Mouse (Mus musculus): ENCODE measurements at regions not wholly inside any gene's neighbourhood (a gene's known extent, or its start where the extent isn't known, plus 50 kb on each side); places are given as distances from the start of the nearest gene placed in this dataset.

DNA sequence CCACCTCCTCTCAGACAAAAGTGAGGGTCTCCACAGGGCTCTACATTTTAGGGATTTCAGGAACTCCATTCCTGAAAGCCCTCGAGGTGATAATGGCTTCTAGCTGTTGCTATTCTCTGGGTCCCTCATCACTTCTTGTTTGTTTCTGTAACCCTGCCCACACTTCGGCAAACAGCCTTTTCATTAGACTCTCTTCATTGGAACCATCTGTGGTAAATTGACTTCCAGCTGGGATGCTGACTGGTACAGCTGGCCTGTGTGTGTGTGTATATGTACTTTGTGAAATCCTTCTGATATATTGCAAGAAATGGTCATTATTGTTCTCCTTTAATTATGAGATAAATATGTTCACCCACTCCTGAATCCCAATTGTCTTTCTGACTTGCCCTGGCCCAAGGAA, 50.3 kb downstream of the Gm10192 start:
- H3K4me3 ChIP-seq (replicated peaks): no peak overlapping the region
- H3K27me3 ChIP-seq: no peaks in the 10 kb centered on the region
- no peaks in the 10 kb centered on the region for H3K9me3 ChIP-seq
- no peak for ATAC-seq (ENCODE audit: low FRiP score)
- H3K4me1 ChIP-seq: no peaks in the 10 kb centered on the region
- no peaks in the 10 kb centered on the region for H3K36me3 ChIP-seq (replicated peaks)
- no peak overlapping the region for H3K4me2 ChIP-seq
- no peak overlapping the region for H3K27ac ChIP-seq
- H3K9ac ChIP-seq: no peak overlapping the region
- WGBS: 41% methylated on average over 2 of the region's 2 CpGs

DNA sequence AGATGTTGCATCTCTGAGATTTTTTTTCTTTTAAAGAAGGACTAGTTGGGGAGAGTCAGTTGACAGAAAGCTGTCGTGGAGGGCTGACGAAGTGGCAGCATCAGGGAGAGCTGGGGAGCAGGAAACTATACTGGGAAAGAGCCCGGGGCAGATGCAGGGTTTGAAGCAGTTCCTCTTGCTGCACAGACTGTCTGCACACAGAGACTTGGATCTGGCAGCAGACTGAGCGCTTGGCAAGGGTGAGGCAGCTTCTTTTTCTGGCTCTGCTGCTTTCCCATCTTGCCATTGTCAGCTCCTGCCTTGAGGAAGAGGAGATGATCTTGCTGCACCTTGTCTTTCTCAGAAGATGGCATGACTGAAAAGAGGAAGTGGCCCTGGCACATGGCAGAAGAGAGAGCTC, 55.2 kb downstream of the Gm10192 start:
- Histone ChIP-seq H3K4me2 (no peak overlapping the region), H3K9me3 (no peaks in the 10 kb centered on the region), H3K27ac (no peak overlapping the region), H3K4me3 (replicated peaks) (no peak overlapping the region), H3K9ac (no peak overlapping the region), H3K4me1 (no peaks in the 10 kb centered on the region), H3K36me3 (replicated peaks) (no peaks in the 10 kb centered on the region), H3K27me3 (no peaks in the 10 kb centered on the region)
- ATAC-seq (ENCODE audit: low FRiP score): no peak
- 70% methylated on average over 4 of the region's 4 CpGs for WGBS

- no peaks in the 10 kb centered on the region for H3K9me3 ChIP-seq
- no peak for ATAC-seq (ENCODE audit: low FRiP score)
- no peak overlapping the region for H3K27ac ChIP-seq
- H3K4me2 ChIP-seq: no peak overlapping the region
- H3K9ac ChIP-seq: no peak overlapping the region
- H3K36me3 ChIP-seq (replicated peaks): no peaks in the 10 kb centered on the region
- H3K4me3 ChIP-seq (replicated peaks): no peak overlapping the region
- no peaks in the 10 kb centered on the region for H3K27me3 ChIP-seq
- H3K4me1 ChIP-seq: no peaks in the 10 kb centered on the region
- 72% methylated on average over 1 of the region's 1 CpGs for WGBS
These were observed 59.1 kb downstream of the Gm10192 start for GRCm38 (mm10) chr4:97123861-97124260.

DNA sequence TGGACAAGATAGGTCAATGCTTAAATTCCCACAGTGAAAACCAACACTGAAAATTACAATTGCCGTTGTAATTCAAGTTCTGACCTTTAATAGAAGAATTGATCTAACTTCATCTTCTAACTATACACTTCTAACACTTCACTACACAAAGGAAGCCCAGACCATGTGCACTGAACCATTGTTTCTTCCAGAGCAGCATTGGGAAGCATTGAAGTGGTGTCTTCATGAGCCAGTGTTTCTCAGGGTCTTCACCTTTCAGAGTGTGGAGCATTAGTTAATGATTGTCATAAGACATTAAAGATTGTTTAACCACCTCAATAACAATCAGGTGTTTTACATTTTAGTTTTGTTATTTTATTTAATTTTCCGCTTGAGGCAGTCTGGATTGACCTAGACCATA, 61.0 kb downstream of the Gm10192 start:
- Histone ChIP-seq H3K9me3 (no peaks in the 10 kb centered on the region), H3K36me3 (replicated peaks) (no peaks in the 10 kb centered on the region), H3K4me1 (no peaks in the 10 kb centered on the region), H3K4me2 (no peak overlapping the region), H3K9ac (no peak overlapping the region), H3K4me3 (replicated peaks) (no peak overlapping the region), H3K27me3 (no peaks in the 10 kb centered on the region), H3K27ac (no peak overlapping the region)
- ATAC-seq (ENCODE audit: low FRiP score): no peak
- WGBS: 90% methylated on average over 2 of the region's 2 CpGs

DNA sequence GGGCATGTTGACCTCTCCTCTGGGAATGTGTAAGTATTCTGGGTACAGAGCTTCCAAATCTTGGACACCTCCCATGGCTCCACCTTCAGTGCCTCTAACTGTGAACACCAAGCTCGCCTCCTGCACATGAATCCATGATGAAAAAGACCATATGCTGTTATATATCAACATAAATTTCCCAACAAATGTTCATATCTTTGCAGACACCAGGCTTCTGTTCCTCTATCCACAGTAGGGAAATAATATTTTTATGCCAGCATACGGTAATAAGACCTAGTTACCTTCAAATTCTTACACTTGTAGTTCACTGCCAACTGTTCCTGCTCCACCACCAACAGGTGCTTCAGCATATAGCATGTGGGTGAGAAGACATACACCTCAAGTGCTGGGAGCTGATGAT, 63.5 kb downstream of the Gm10192 start:
- H3K4me2 ChIP-seq: no peak overlapping the region
- H3K27ac ChIP-seq: no peak overlapping the region
- no peaks in the 10 kb centered on the region for H3K9me3 ChIP-seq
- ATAC-seq (ENCODE audit: low FRiP score): no peak
- 82% methylated on average over 2 of the region's 2 CpGs for WGBS
- H3K36me3 ChIP-seq (replicated peaks): no peaks in the 10 kb centered on the region
- H3K4me1 ChIP-seq: no peaks in the 10 kb centered on the region
- no peak overlapping the region for H3K4me3 ChIP-seq (replicated peaks)
- no peaks in the 10 kb centered on the region for H3K27me3 ChIP-seq
- H3K9ac ChIP-seq: no peak overlapping the region

DNA sequence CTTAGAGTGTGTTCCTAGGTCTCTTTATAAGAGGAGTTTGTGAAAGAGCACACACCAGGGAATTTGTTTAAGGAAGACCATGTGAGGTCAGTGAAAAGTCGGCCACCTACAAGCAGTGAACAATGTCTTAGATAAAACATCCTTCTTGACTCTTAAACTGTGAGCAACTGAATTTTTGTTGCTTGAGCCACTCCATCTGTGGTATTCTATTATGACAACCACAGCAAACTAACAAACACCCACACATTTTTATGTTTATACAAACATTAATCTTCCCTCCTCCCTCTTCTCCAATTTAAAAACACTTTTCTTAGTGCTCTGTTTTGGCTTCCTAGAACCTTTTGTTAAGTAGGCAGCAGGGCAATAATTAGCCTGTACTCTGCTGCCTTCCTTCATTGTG, 66.0 kb downstream of the Gm10192 start:
- Histone ChIP-seq H3K4me1 (no peaks in the 10 kb centered on the region), H3K36me3 (replicated peaks) (no peaks in the 10 kb centered on the region), H3K4me3 (replicated peaks) (no peak overlapping the region), H3K4me2 (no peak overlapping the region), H3K27me3 (no peaks in the 10 kb centered on the region), H3K9me3 (no peaks in the 10 kb centered on the region), H3K9ac (no peak overlapping the region), H3K27ac (no peak overlapping the region)
- ATAC-seq (ENCODE audit: low FRiP score): no peak
- WGBS: 71% methylated on average over 1 of the region's 1 CpGs

- Histone ChIP-seq H3K9ac (no peak overlapping the region), H3K27me3 (no peaks in the 10 kb centered on the region), H3K4me2 (no peak overlapping the region), H3K4me3 (replicated peaks) (no peak overlapping the region), H3K4me1 (0 out of 2 replicates have a peak, but pooled peaks cover 3% of the 10 kb centered on the region), H3K36me3 (replicated peaks) (no peaks in the 10 kb centered on the region), H3K27ac (no peak overlapping the region), H3K9me3 (no peaks in the 10 kb centered on the region)
- no peak for ATAC-seq (ENCODE audit: low FRiP score)
- 67% methylated on average over 1 of the region's 1 CpGs for WGBS
These were observed 80.3 kb downstream of the Gm10192 start for GRCm38 (mm10) chr4:97102752-97103052.

DNA sequence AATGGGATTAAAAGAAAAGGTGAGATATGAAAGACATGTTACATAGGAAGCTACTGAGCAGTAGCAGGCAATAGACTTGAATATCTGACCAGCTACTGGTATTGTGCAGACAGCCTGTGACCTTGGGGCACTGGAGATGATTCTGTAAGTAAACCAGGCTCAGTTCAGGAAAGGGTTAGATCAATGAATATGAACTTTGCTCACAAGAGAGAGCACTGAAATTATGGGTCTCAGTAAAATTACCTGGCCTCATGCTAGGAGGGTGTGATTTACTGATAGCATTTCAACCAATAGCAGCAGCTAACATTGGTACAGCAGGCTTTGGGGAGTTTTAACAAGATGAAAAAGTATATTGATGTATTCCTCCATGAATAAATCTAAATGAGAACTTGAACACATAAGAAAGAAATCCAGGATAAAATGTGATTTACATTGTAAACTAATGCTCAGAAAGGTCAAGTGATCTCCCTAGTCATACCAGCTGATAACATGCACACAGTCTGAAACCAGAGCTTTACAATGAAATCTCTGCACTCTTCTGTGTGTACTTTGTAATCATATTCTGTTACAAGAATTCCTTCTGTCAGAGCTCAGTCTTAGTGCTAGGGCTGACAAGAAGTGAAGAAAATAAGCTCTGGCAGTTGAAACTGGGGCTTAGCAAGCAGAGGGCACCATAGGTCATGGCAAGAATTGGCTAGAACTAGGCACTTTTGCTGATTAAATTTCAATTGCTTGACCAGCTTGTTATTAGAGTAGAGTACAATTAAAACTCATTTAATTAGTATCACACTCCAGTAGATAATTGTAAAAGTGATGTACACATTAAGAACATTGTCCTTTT, 80.8 kb downstream of the Gm10192 start:
- Histone ChIP-seq H3K9me3 (no peaks in the 10 kb centered on the region), H3K27me3 (no peaks in the 10 kb centered on the region), H3K4me1 (0 out of 2 replicates have a peak, but pooled peaks cover 3% of the 10 kb centered on the region), H3K36me3 (replicated peaks) (no peaks in the 10 kb centered on the region), H3K4me3 (replicated peaks) (no peak overlapping the region), H3K9ac (no peak overlapping the region), H3K4me2 (no peak overlapping the region), H3K27ac (no peak overlapping the region)
- ATAC-seq (ENCODE audit: low FRiP score): no peak

- no peak overlapping the region for H3K9ac ChIP-seq
- H3K27ac ChIP-seq: no peak overlapping the region
- no peaks in the 10 kb centered on the region for H3K9me3 ChIP-seq
- no peak overlapping the region for H3K4me2 ChIP-seq
- H3K4me1 ChIP-seq: 0 out of 2 replicates have a peak, but pooled peaks cover 3% of the 10 kb centered on the region
- H3K27me3 ChIP-seq: no peaks in the 10 kb centered on the region
- ATAC-seq (ENCODE audit: low FRiP score): no peak
- H3K36me3 ChIP-seq (replicated peaks): no peaks in the 10 kb centered on the region
- no peak overlapping the region for H3K4me3 ChIP-seq (replicated peaks)
- WGBS: 76% methylated on average over 3 of the region's 3 CpGs
These were observed 83.2 kb downstream of the Gm10192 start for GRCm38 (mm10) chr4:97099721-97100120.

- H3K4me1 ChIP-seq: no peaks in the 10 kb centered on the region
- no peaks in the 10 kb centered on the region for H3K27me3 ChIP-seq
- no peak overlapping the region for H3K27ac ChIP-seq
- no peak for ATAC-seq (ENCODE audit: low FRiP score)
- no peak overlapping the region for H3K9ac ChIP-seq
- H3K4me3 ChIP-seq (replicated peaks): no peak overlapping the region
- H3K4me2 ChIP-seq: no peak overlapping the region
- H3K9me3 ChIP-seq: no peaks in the 10 kb centered on the region
- no peaks in the 10 kb centered on the region for H3K36me3 ChIP-seq (replicated peaks)
- WGBS: 82% methylated on average over 3 of the region's 3 CpGs
These were observed 89.4 kb downstream of the Gm10192 start for GRCm38 (mm10) chr4:97093576-97093975.

DNA sequence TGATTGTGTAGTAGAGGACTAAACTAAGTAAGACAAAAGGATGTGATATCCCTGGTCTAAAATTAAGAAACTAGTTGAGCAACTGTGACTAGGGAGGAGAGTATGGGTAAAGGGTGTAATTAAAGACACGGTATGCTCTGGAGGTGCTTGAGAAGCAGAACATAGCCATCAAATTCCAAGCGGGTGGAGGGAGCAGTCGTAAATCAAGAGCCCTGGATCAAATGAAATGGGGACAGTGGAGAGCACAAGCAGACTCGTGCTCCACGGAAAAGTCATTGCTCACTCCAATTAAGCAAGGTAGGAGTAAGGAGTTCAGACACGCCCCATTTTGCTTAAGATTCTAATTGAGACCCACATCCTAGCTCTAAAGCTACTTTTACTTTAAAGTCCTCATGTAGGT, 132.2 kb downstream of the Gm10192 start:
- Histone ChIP-seq H3K27ac (no peak overlapping the region), H3K4me1 (no peaks in the 10 kb centered on the region), H3K27me3 (no peaks in the 10 kb centered on the region), H3K9me3 (no peaks in the 10 kb centered on the region), H3K4me2 (no peak overlapping the region), H3K4me3 (replicated peaks) (no peak overlapping the region), H3K9ac (no peak overlapping the region), H3K36me3 (replicated peaks) (no peaks in the 10 kb centered on the region)
- WGBS: 83% methylated on average over 6 of the region's 6 CpGs
- no peak for ATAC-seq (ENCODE audit: low FRiP score)

DNA sequence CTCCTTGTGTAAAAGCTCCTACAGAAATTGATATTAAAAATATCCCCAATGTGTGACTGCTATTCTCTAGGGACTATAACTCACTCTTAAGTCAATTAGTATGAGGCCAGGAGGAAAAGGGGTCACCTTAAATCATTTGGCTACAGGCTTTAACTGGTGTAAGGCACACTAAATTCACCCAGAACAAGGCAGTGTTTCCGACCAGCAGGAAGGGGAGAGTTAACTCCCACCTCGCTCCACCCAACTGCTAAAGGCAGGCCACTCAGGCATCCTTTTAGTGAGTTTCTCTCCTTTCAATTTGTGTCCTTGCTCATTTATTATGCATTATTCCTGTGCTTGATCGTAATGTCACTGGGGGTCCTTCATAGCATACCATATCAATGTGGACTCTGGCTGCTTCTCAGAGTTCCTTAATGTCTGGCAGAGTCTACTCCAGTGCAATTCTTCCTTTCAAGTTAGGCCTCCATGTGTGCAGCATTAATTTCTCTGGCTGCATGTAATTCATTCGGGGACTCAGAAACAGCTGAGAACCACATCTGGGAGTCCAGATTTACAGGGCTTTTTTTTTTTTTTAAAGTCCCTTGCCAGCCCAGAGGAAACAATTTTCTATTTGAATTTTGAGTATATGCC, 133.8 kb downstream of the Gm10192 start:
- no peak for ATAC-seq (ENCODE audit: low FRiP score)
- Histone ChIP-seq H3K27ac (no peak overlapping the region), H3K27me3 (no peaks in the 10 kb centered on the region), H3K4me2 (no peak overlapping the region), H3K4me3 (replicated peaks) (no peak overlapping the region), H3K9ac (no peak overlapping the region), H3K4me1 (no peaks in the 10 kb centered on the region), H3K36me3 (replicated peaks) (no peaks in the 10 kb centered on the region), H3K9me3 (no peaks in the 10 kb centered on the region)
- 73% methylated on average over 4 of the region's 4 CpGs for WGBS

GRCm38 (mm10) chr4:97037693-97038348, 145.1 kb downstream of the Gm10192 start:
- peak; percentile 81 for ATAC-seq (ENCODE audit: low FRiP score)
- Histone ChIP-seq H3K9ac (no peak overlapping the region), H3K4me3 (replicated peaks) (no peak overlapping the region), H3K27me3 (no peaks in the 10 kb centered on the region), H3K9me3 (no peaks in the 10 kb centered on the region), H3K36me3 (replicated peaks) (no peaks in the 10 kb centered on the region), H3K4me1 (no peaks in the 10 kb centered on the region), H3K27ac (no peak overlapping the region), H3K4me2 (no peak overlapping the region)
- 59% methylated on average over 2 of the region's 2 CpGs for WGBS

Measured in forebrain, embryonic 12.5 days (tissue).